Mouse (Mus musculus) B cell, adult 62 days (primary cell): ENCODE measurements around the gene Isy1. TPM values are rescaled to one million over a fixed set of nuclear protein-coding genes. Genes with fewer than 3 reads are reported as not detected.

Source experiments
- total RNA-seq: library from RNA; stranded (reverse); gene quantifications from 4 replicates; pipeline ENCODE4 v1.2.4, GENCODE M21; 2023

The Isy1 gene
- total RNA-seq, result 96.1 to 127 TPM (median 110 TPM) in 4 replicates

DNA sequence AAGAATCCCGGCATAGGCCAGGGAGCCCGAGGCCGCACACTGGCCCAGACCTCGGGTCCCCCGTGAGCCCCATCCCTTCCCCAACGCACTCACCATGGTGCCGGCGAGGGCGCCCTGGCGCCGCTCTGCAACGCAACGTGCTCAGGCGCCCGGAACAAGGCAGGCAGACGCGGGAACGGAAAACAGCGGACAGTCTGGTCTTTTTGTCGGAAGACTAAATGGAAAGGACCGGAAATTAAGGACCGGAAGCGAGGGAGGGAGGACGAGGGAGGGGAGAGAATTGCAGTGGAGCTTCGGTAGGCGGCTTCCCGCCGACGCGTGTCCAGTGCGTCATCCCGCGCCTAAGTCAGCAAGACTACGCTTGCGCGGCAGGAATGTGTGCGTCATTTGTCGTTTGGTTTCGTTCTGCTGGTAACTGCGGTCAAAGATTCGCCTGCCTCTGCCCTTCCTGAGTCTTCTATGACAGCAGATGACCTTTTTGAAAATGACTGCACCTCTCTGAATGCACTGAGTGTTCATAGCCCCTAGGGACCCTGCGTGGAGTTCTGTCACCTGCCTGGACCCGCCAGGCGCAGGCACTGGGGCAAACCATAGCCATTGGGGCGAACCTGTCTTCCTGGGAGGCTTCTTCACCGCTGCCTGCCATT is at the start of gene Isy1:
TSS of gene Isy1 (minus strand) at position 248 of the 647 bp plus-strand sequence.

DNA sequence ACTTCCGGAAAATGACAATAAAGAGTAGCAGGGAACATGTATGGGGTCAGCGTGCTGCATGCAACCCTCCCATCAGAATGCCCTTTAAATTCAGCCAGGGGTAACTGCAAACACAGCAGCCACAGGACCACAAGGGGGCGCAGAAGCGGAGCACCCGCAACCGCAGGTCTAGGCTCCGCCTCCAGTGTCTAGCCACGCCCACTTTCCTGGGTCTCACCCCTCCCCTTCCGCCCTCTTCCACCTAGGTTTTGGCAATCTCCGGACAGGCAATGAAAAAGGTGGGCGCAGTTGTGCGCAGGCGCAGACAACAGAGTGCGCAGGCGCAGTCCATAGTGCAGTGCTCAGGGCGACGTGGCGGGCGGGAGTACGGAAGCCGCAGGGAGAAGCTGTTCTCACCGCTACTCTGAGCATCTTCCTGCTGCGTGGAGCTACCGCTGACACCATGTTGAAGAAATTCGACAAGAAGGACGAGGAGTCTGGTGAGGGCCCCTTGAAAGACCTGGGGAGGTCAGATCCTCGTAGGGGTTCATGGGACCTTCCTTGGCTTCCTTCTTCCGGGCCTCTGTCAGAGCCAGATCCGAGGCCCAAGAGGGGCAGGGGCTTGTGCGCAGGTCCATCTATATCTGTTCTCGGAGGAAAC is 49.1 kb upstream of the Isy1 start, which contains the start of gene Copg1:
TSS of gene Copg1 (plus strand) at position 221 of the 640 bp plus-strand sequence.

DNA sequence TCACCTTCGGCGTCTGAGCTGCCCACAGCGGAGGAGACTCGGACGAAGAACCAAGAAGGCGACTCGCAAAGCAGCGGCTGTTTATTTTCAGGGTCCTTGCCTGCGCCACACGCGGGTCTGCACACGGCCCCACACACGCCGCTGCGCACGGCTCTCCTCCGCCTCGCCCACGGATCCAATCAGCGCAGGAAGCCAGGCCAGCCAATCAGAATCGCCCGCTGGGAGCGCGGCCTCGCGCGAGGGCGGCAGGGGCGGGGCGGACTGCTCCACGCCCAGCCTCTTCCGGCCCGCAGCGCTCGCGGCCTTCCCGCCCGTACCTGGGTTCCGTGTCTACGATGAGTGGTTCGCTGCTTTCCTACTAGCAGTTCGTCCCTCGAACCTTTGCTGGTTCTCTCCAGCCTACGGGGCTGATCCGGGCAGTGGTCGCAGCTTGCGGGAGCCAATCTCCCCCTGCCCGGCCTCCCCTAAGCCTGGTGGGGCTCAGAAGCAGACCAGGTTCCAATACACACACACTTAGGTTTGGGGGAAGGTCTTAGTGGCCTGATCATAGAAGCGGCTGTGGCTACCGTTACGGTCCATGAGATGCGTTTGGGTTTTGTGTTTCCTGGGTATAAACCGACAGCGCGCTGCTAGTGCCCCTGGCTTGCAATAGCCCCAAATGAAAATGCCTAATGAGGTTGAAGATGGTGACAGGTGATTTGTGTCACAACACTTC is 12.5 kb upstream of the Isy1 start, which contains the start of gene Cnbp:
TSS of gene Cnbp (minus strand) at position 207 of the 715 bp plus-strand sequence.

DNA sequence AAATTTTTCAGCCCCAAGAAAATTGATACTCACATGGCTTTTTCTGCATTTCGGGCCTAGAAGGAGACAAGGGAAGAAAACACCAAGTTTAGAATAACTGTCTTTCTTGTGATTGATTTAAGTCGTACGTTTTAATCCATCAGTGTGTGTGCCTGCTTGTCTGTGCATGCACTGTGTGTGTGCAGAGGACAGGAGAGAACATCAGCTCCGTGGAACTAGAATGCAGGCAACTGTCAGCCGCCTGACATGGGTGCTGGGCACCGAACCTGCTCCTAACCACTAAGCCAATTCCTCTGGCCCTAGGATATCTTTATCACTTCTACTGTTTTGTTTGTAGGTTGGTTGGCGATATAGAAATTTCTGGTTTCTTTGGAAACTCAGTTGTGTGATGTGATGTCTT is 2.9 kb downstream of the Isy1 start, which contains the start of gene Gm45140:
TSS of gene Gm45140 (minus strand) at position 101 of the 400 bp plus-strand sequence.

DNA sequence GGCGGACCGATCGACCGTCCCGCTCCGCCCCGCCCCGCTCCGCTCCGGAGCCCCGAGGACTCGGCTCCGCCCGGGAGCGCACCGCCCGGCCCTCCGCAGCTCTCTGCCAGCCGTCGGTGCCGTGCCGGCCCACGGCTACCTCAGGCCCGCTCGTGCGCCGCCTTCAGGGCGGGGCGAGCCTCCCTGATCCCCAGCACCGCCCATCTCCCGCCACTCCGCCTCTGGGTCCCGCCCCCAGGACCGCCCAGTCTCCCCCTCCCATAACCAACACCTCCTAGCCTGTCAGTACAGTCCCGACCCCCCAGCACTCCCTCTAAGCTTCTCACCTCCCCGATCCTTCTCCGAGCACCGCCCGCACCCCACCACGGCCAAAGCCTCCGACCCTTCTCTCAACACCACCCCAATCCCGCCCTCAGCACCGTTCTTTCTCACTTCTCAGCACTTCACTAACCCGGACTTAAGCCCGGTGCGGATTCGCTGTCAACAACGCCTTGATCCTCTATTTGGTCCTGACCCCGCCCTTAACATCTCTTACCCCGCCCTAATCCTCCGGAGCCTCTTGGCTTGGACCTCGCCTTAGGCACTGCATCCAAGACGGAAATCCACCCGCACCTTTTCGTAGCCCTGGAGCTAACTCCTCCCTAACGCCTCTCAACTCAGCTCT is 26.8 kb downstream of the Isy1 start, which contains the start of gene Rab43:
TSS of gene Rab43 (minus strand) at position 490 of the 664 bp plus-strand sequence.

DNA sequence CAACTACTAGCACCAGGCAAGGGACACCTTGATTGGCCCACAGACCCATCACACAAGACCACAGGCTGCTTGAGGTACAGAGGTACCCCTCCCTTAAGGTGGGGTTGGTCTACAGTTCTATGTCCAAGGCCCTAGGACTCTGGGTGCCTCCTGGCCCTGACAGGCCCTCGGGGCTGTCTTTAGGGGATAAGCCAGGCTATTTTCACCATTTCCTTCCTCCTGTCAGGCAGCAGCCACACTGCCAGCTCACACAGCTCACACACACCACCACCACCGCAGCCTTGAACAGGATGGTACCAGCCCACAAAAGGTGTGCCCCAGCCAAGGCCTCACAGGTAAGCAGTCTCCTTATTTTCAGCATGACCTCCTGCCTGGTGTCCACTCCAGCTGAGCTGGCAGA is 60.8 kb downstream of the Isy1 start, which contains the start of gene Gp9:
TSS of gene Gp9 (plus strand) at position 231 of the 400 bp plus-strand sequence.

Other genes starting within 250 kb of the Isy1 start
- gene Prokr1, start 248.1 kb downstream of the Isy1 start, total RNA-seq, result 0.15 to 2.2 TPM (median 0.35 TPM) in 4 replicates
- gene Aplf, start 166.6 kb downstream of the Isy1 start, total RNA-seq, result 3.9 to 4.8 TPM (median 4.4 TPM) in 4 replicates
- gene Efcc1, start 107.9 kb downstream of the Isy1 start, total RNA-seq, result not detected in 4 replicates
- gene Gp9, start 60.7 kb downstream of the Isy1 start, total RNA-seq, result 1.1 TPM in 1 of 4 replicates, not detected in the others
- 51.0 to 63.3 TPM (median 55.0 TPM) in 4 replicates for gene Rab43, start 26.6 kb downstream of the Isy1 start, total RNA-seq
- 4.5 to 12.0 TPM (median 5.3 TPM) in 4 replicates for gene Gm45140, start 3.0 kb downstream of the Isy1 start, total RNA-seq
- gene Cnbp, start 12.3 kb upstream of the Isy1 start, total RNA-seq, result 610 to 648 TPM (median 626 TPM) in 4 replicates
- 129 to 144 TPM (median 140 TPM) in 4 replicates for gene Copg1, start 49.0 kb upstream of the Isy1 start, total RNA-seq
- gene Hmces, start 75.1 kb upstream of the Isy1 start, total RNA-seq, result 95.2 to 109 TPM (median 103 TPM) in 4 replicates
- 1.3 to 2.0 TPM (median 1.6 TPM) in 4 replicates for gene H1fx, start 142.8 kb upstream of the Isy1 start, total RNA-seq
- 174 to 206 TPM (median 183 TPM) in 4 replicates for gene Rab7, start 206.5 kb upstream of the Isy1 start, total RNA-seq
- gene Rpn1, start 245.7 kb upstream of the Isy1 start, total RNA-seq, result 91.6 to 103 TPM (median 97.0 TPM) in 4 replicates